Mouse (Mus musculus) G1E (cell line): Measurements from ENCODE around the gene Psenen.

ENCODE experiments used
- CTCF ChIP-seq: IDR thresholded peaks from 2 replicates; pipeline ENCODE4 v1.5.1; 2012; ENCODE audit warnings: low read depth, low read length, inconsistent platforms, mixed read lengths
- TAL1 ChIP-seq: conservative IDR thresholded peaks from 2 replicates; pipeline ENCODE4 v1.6.1; 2012; ENCODE audit warnings: low read depth, low read length, inconsistent platforms, mixed read lengths

- TF ChIP-seq CTCF, result no peak
- no peak for TF ChIP-seq TAL1
These were observed 18.1 kb upstream of the Psenen start for GRCm38 (mm10) chr7:30581547-30581946.
